Mouse (Mus musculus) CD4-positive, CD25-positive, alpha-beta regulatory T cell (primary cell): ENCODE data around the gene Gm12166. TPM values are rescaled to one million over a fixed set of nuclear protein-coding genes. Genes with fewer than 3 reads are reported as not detected.

Experiments
- polyA plus RNA-seq: library from polyadenylated mRNA; unstranded; fragments of 100-300 nt; shearing (Covaris generic); gene quantifications from one replicate; pipeline ENCODE4 v1.2.1, GENCODE M21; 2017

Gm12166 gene
- polyA plus RNA-seq: 15.3 TPM

DNA sequence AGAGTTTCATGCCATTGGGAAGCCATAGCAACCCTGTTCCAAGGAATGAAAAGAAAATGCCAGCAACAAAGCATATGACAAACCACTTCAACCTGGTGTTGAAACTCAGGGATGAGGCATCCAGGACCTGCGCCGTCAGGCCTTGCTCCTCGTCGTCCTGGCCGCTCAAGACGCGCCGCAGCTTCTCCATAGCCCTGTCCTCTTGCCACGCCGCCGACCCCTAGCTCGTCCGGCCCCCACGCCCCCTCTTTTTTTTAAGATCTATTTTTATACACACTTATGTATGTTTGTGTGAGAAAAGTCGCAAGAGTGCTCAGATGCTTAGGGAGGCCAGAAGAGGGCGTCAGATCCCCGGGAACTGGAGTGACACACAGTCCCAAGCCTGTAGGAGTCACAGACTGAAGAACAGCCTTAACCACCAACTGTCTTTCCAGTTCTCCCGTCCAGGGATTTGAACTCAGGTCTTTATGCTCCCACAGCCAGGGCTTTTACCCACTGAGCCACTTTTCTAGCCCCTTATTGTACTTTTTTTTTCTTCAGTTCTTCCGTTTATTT lies at the start of gene Gm12166:
Gm12166 (minus strand) TSS at position 217 of the 555 bp plus-strand sequence.

DNA sequence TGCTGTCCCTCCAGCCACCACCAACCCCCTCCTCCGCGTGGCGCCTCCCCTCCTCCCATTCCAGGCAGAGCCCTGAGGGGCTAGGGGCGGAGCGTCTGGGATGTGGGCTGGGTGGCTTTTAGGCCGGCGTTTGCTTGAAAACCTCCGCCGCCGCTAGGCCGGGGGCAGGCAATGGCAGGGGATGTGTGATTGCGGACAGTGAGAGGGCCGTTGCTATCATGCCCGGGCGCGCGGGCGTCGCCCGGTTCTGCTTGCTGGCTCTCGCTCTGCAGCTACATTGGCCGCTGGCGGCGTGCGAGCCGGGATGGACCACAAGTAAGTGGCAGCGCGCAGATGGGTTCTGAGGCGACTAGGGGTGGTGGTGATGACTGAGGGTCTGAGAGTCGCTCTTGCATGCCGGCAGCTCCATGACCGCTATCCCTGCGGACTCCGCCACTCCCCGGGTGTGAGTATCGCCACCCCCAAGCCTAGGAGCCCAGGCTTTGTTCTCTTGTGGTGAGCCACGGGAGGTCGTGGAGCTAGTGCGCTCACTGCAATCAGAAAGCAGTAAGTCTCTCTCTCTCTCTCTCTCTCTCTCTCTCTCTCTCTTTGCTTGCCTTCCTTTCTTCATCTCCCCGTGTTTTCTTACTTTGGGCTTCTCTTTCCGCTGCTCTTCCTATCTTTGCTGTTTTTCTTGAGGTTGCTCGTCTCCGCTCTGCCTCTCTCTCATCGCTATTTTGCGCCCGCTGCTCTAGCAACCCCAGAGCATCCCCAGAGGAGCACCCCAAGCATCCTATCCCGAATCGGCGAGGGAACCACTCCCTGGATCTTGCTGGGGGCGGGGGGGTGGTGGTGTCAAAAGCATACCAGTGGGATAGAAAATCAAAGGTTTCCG lies 4.0 kb upstream of the Gm12166 start, which contains the start of gene Adam19:
Adam19 (plus strand) TSS at position 97 of the 874 bp plus-strand sequence.

Other genes starting within 250 kb of the Gm12166 start
- gene Clint1, start 200.3 kb downstream of the Gm12166 start, polyA plus RNA-seq: 252 TPM
- gene Lsm11, start 107.4 kb downstream of the Gm12166 start, polyA plus RNA-seq: 10.5 TPM
- gene Thg1l, start 96.8 kb downstream of the Gm12166 start, polyA plus RNA-seq: 4.6 TPM
- 0.10 TPM for gene Sox30, start 72.0 kb downstream of the Gm12166 start, polyA plus RNA-seq
- 58.5 TPM for gene Adam19, start 3.7 kb upstream of the Gm12166 start, polyA plus RNA-seq
- 0.37 TPM for gene Nipal4, start 114.2 kb upstream of the Gm12166 start, polyA plus RNA-seq
- 0.32 TPM for gene Fndc9, start 183.2 kb upstream of the Gm12166 start, polyA plus RNA-seq